Mouse (Mus musculus) embryonic facial prominence, embryonic 11.5 days (tissue): ENCODE measurements at regions not wholly inside any gene's neighbourhood (a gene's known extent, or its start where the extent isn't known, plus 50 kb on each side); places are given as distances from the start of the nearest gene placed in this dataset.

Experiments used
- ATAC-seq: fragments of 200-750 bp; cut with Nextera tagmentation; replicated peaks from 2 replicates; pipeline ENCODE4 v1.8.0; 2017; ENCODE audit warnings: low read depth; ENCODE audit not compliant: insufficient number of reproducible peaks, low FRiP score, low TSS enrichment
- DNase-seq: peaks from one replicate; pipeline ENCODE4 v3.0.0-alpha.2; 2015; ENCODE audit warnings: low spot score
- H3K27ac ChIP-seq: fragments of 300-500 bp; sonication (generic); replicated peaks from 2 replicates; pipeline ENCODE4 v1.5.1; 2014; ENCODE audit warnings: mild to moderate bottlenecking, low read depth, low read length, control low read depth
- H3K27me3 ChIP-seq: fragments of 300-500 bp; sonication (generic); 2 replicates; pipeline ENCODE4 v1.6.1; 2014; ENCODE audit warnings: mild to moderate bottlenecking, low read length, moderate library complexity, mixed read lengths; ENCODE audit not compliant: control insufficient read depth, insufficient read depth
- H3K36me3 ChIP-seq: fragments of 300-500 bp; sonication (generic); replicated peaks from 2 replicates; pipeline ENCODE4 v1.6.1; 2014; ENCODE audit warnings: low read depth, mild to moderate bottlenecking, low read length, moderate library complexity, mixed read lengths; ENCODE audit not compliant: control insufficient read depth, insufficient read depth
- H3K4me1 ChIP-seq: fragments of 300-500 bp; sonication (generic); 2 replicates; pipeline ENCODE4 v1.6.1; 2014; ENCODE audit warnings: low read length, mixed read lengths; ENCODE audit not compliant: control insufficient read depth, insufficient read depth
- H3K4me2 ChIP-seq: fragments of 300-500 bp; sonication (generic); 2 replicates; pipeline ENCODE4 v1.6.1; 2014; ENCODE audit warnings: low read depth, mild to moderate bottlenecking, control low read depth, low read length, moderate library complexity
- H3K4me3 ChIP-seq: fragments of 300-500 bp; sonication (generic); 2 replicates; pipeline ENCODE4 v1.5.1; 2014; ENCODE audit warnings: low read depth, low read length, control low read depth
- H3K9ac ChIP-seq: fragments of 300-500 bp; sonication (generic); replicated peaks from 2 replicates; pipeline ENCODE4 v1.6.1; 2014; ENCODE audit warnings: mild to moderate bottlenecking, control low read depth, low read length
- H3K9me3 ChIP-seq: fragments of 300-500 bp; sonication (generic); replicated peaks from 2 replicates; pipeline ENCODE4 v1.6.1; 2016; ENCODE audit warnings: mild to moderate bottlenecking, low read length, inconsistent platforms, mixed read lengths; ENCODE audit not compliant: control insufficient read depth
- WGBS: fragments of 180-500 bp; shearing (Covaris S2); extraction: QIAGEN DNeasy Blood & Tissue Kit; methylation state at CpG from one replicate; pipeline ENCODE4 v1.1.7; 2014; 5-methylcytosine and 5-hydroxymethylcytosine counted together

- DNase-seq = no peak
- Histone ChIP-seq H3K4me2 (no peak overlapping the region), H3K9me3 (no peaks in the 10 kb centered on the region), H3K4me3 (no peak overlapping the region), H3K4me1 (no peaks in the 10 kb centered on the region), H3K27ac (no peak overlapping the region), H3K27me3 (no peaks in the 10 kb centered on the region), H3K9ac (no peak overlapping the region), H3K36me3 (no peaks in the 10 kb centered on the region)
- no peak for ATAC-seq
These were observed 694.3 kb upstream of the Fat3 start for GRCm38 (mm10) chr9:17195339-17195738.

DNA sequence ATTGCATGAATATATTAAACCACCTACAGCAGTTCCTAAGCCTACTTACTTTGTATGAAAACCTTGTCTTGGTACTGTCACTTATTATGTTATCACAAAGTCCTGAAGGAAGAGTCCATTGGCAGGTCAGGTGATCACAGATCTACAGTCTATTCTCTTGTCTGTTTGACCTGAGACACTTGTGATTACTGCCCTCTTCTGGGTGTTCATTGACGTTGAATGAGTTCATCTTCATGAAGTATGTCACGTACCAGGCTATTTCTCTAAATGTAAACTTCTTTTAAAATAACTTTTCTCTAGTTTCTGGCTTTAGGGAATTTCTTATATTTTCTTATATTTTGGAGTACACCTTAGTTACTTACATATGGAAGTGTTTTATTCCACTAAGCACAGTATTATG, 688.5 kb upstream of the Fat3 start:
- H3K9me3 ChIP-seq = no peaks in the 10 kb centered on the region
- 75% methylated on average over 2 of the region's 2 CpGs for WGBS
- no peak overlapping the region for H3K4me3 ChIP-seq
- H3K4me1 ChIP-seq = no peaks in the 10 kb centered on the region
- H3K9ac ChIP-seq = no peak overlapping the region
- no peaks in the 10 kb centered on the region for H3K27me3 ChIP-seq
- ATAC-seq = no peak
- H3K36me3 ChIP-seq = no peaks in the 10 kb centered on the region
- no peak overlapping the region for H3K27ac ChIP-seq
- no peak overlapping the region for H3K4me2 ChIP-seq
- DNase-seq = no peak

DNA sequence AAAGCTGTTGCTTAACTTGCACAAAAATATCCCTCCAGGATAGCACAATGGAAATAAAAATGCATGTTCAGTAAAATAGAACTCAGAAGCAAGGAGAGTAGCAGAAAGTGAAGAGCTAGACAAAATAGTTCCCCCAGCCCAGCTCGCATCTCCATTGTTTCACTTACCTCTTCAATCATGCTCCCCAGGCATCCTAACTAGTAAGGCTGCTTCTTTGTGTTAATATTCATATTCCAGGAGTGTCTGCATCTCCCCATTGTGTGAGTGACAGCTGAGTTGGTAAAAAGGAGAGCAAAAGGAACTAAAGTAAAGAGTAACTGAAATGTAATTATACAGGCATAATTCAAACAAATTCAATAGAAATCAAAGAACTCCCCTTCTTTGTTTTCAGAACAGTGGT, 667.1 kb upstream of the Fat3 start:
- Histone ChIP-seq H3K9me3 (no peaks in the 10 kb centered on the region), H3K36me3 (no peaks in the 10 kb centered on the region), H3K27ac (no peak overlapping the region), H3K4me1 (no peaks in the 10 kb centered on the region), H3K9ac (no peak overlapping the region), H3K4me2 (no peak overlapping the region), H3K27me3 (no peaks in the 10 kb centered on the region), H3K4me3 (no peak overlapping the region)
- no peak for DNase-seq
- ATAC-seq = no peak
- WGBS = 78% methylated on average over 1 of the region's 1 CpGs

- Histone ChIP-seq H3K36me3 (no peaks in the 10 kb centered on the region), H3K4me3 (no peak overlapping the region), H3K27me3 (no peaks in the 10 kb centered on the region), H3K9me3 (no peaks in the 10 kb centered on the region), H3K27ac (no peak overlapping the region), H3K9ac (no peak overlapping the region), H3K4me1 (no peaks in the 10 kb centered on the region), H3K4me2 (no peak overlapping the region)
- no peak for DNase-seq
- WGBS = 63% methylated on average over 1 of the region's 1 CpGs
- no peak for ATAC-seq
These were observed 665.2 kb upstream of the Fat3 start for GRCm38 (mm10) chr9:17166331-17166730.

DNA sequence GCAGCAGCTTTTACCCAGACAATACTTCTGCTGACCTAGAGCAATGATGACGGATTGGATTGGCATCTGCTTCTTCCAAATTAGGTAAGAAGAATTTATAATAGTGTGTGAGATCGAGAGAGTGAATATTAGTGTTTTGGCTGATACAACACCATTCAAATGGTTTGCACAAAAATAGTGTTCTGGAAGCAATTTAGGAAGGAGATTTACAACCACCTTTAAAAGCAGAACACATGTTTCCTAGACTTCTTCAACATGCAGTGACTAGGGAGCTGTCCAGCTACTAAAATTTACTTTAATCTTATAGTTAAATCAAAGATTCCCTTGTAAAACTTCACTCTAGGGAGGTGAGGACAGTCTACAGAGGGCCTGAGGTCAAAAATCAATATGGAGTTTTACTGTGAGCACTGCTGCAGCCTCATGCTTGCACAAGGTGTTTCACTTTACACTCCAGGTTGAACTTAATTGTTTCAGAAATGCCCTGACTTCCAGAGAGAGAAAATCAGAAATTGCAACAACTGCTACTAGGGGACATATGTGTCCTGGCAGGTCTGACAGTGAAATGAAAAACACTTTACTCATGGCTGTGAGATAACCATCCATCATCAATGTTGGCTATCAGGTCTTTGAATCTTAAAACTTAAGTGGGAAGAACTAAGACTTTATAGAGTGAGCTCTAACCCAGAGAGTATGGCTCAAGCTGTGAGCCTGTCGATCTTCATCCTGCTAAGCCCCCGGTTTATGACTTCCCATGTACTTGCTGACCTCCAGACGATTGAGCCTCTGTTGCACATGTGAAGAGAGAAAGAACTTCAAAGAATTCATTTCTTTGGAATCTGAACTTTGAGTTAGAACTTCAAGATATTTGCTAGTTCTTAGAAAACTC, 657.6 kb upstream of the Fat3 start:
- ATAC-seq = no peak
- DNase-seq = peak; percentile 22

GRCm38 (mm10) chr9:17152369-17152768, 651.3 kb upstream of the Fat3 start:
- H3K27me3 ChIP-seq = no peaks in the 10 kb centered on the region
- 88% methylated on average over 1 of the region's 1 CpGs for whole genome bisulfite sequencing
- no peak for ATAC-seq
- H3K4me1 ChIP-seq = no peaks in the 10 kb centered on the region
- no peak overlapping the region for H3K4me3 ChIP-seq
- H3K9ac ChIP-seq = no peak overlapping the region
- no peak overlapping the region for H3K4me2 ChIP-seq
- no peaks in the 10 kb centered on the region for H3K36me3 ChIP-seq
- DNase-seq = no peak
- H3K9me3 ChIP-seq = no peaks in the 10 kb centered on the region
- no peak overlapping the region for H3K27ac ChIP-seq

More for the DNA sequence above, 657.6 kb upstream of the Fat3 start:
- no peaks in the 10 kb centered on the region for H3K36me3 ChIP-seq
- no peaks in the 10 kb centered on the region for H3K27me3 ChIP-seq
- H3K27ac ChIP-seq = no peak overlapping the region
- H3K4me1 ChIP-seq = no peaks in the 10 kb centered on the region
- 59% methylated on average over 5 of the region's 5 CpGs for WGBS
- no peak overlapping the region for H3K4me3 ChIP-seq
- H3K9me3 ChIP-seq = no peaks in the 10 kb centered on the region
- no peak overlapping the region for H3K4me2 ChIP-seq
- H3K9ac ChIP-seq = no peak overlapping the region

DNA sequence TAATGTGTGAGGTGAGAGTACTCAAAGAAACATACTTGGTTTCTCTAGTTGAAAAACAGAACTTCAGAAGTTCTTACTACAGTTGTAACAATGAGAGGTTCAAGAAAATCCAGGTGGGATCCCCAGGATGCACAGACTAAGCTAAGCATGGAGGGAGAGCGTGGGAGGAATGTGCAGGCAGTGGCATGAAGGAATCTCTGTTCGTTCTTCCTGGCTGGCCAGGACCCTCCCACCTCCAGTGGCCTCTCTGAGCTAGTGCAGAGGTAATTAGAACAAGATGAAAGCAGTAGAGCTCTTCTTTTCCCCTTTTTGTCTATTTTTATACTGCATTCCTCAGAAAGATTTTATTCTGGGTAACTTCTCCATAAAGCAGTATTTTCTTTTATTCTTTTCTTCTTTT, 648.3 kb upstream of the Fat3 start:
- WGBS = 36% methylated on average over 2 of the region's 2 CpGs
- ATAC-seq = no peak

More for the DNA sequence above, 648.3 kb upstream of the Fat3 start:
- H3K4me3 ChIP-seq = no peak overlapping the region
- no peak overlapping the region for H3K9ac ChIP-seq
- H3K4me2 ChIP-seq = no peak overlapping the region
- peak; percentile 16 for DNase-seq
- H3K4me1 ChIP-seq = no peaks in the 10 kb centered on the region
- no peaks in the 10 kb centered on the region for H3K9me3 ChIP-seq
- H3K27ac ChIP-seq = no peak overlapping the region
- no peaks in the 10 kb centered on the region for H3K36me3 ChIP-seq
- no peaks in the 10 kb centered on the region for H3K27me3 ChIP-seq
